Mouse (Mus musculus) stomach, postnatal 0 days (tissue): ENCODE measurements around the gene Ap3s2.

Experiments
- CTCF ChIP-seq: IDR thresholded peaks from 2 replicates; pipeline ENCODE4 v1.5.1; 2016; ENCODE audit warnings: antibody characterized with exemption, low read depth, mild to moderate bottlenecking, moderate library complexity
- EP300 ChIP-seq: optimal IDR thresholded peaks from 2 replicates; pipeline ENCODE3; 2016; ENCODE audit warnings: antibody characterized with exemption

- TF ChIP-seq CTCF (no peak), EP300 (no peak)
Observed at GRCm38 (mm10) chr7:79888603-79889002, 31.8 kb downstream of the Ap3s2 start.
